Mouse (Mus musculus) embryonic facial prominence, embryonic 11.5 days (tissue): Measurements from ENCODE around the gene Zfp1. TPM values are rescaled to one million over a fixed set of nuclear protein-coding genes. Genes with fewer than 3 reads are reported as not detected.

Source experiments
- ATAC-seq: fragments of 200-750 bp; cut with Nextera tagmentation; replicated peaks from 2 replicates; pipeline ENCODE4 v1.8.0; 2017; ENCODE audit warnings: low read depth; ENCODE audit not compliant: insufficient number of reproducible peaks, low FRiP score, low TSS enrichment
- DNase-seq: peaks from one replicate; pipeline ENCODE4 v3.0.0-alpha.2; 2015; ENCODE audit warnings: low spot score
- H3K27ac ChIP-seq: fragments of 300-500 bp; sonication (generic); replicated peaks from 2 replicates; pipeline ENCODE4 v1.5.1; 2014; ENCODE audit warnings: mild to moderate bottlenecking, low read depth, low read length, control low read depth
- H3K27me3 ChIP-seq: fragments of 300-500 bp; sonication (generic); 2 replicates; pipeline ENCODE4 v1.6.1; 2014; ENCODE audit warnings: mild to moderate bottlenecking, low read length, moderate library complexity, mixed read lengths; ENCODE audit not compliant: control insufficient read depth, insufficient read depth
- H3K36me3 ChIP-seq: fragments of 300-500 bp; sonication (generic); replicated peaks from 2 replicates; pipeline ENCODE4 v1.6.1; 2014; ENCODE audit warnings: low read depth, mild to moderate bottlenecking, low read length, moderate library complexity, mixed read lengths; ENCODE audit not compliant: control insufficient read depth, insufficient read depth
- H3K4me1 ChIP-seq: fragments of 300-500 bp; sonication (generic); 2 replicates; pipeline ENCODE4 v1.6.1; 2014; ENCODE audit warnings: low read length, mixed read lengths; ENCODE audit not compliant: control insufficient read depth, insufficient read depth
- H3K4me2 ChIP-seq: fragments of 300-500 bp; sonication (generic); 2 replicates; pipeline ENCODE4 v1.6.1; 2014; ENCODE audit warnings: low read depth, mild to moderate bottlenecking, control low read depth, low read length, moderate library complexity
- H3K4me3 ChIP-seq: fragments of 300-500 bp; sonication (generic); 2 replicates; pipeline ENCODE4 v1.5.1; 2014; ENCODE audit warnings: low read depth, low read length, control low read depth
- H3K9ac ChIP-seq: fragments of 300-500 bp; sonication (generic); replicated peaks from 2 replicates; pipeline ENCODE4 v1.6.1; 2014; ENCODE audit warnings: mild to moderate bottlenecking, control low read depth, low read length
- H3K9me3 ChIP-seq: fragments of 300-500 bp; sonication (generic); replicated peaks from 2 replicates; pipeline ENCODE4 v1.6.1; 2016; ENCODE audit warnings: mild to moderate bottlenecking, low read length, inconsistent platforms, mixed read lengths; ENCODE audit not compliant: control insufficient read depth
- WGBS: fragments of 180-500 bp; shearing (Covaris S2); extraction: QIAGEN DNeasy Blood & Tissue Kit; methylation state at CpG from one replicate; pipeline ENCODE4 v1.1.7; 2014; 5-methylcytosine and 5-hydroxymethylcytosine counted together
- polyA plus RNA-seq: library from polyadenylated mRNA; unstranded; fragments of >200 nt; fragmentation: Nextera tagmentation; extraction: Ambion mirVana; gene quantifications from 2 replicates; pipeline ENCODE4 v1.2.1, GENCODE M21; 2014

The Zfp1 gene
- polyA plus RNA-seq, 1 experiment from 2014 or later = 26.9 TPM

GRCm38 (mm10) chr8:111682521-111682920 is 39.3 kb downstream of the Zfp1 start:
- 32% methylated on average over 9 of the region's 9 CpGs for WGBS
- no peaks in the 10 kb centered on the region for H3K27me3 ChIP-seq
- H3K9ac ChIP-seq = no peak overlapping the region
- ATAC-seq (no peak), DNase-seq (no peak)
- H3K4me2 ChIP-seq = no peak overlapping the region
- no peak overlapping the region for H3K27ac ChIP-seq
- no peaks in the 10 kb centered on the region for H3K36me3 ChIP-seq
- no peaks in the 10 kb centered on the region for H3K9me3 ChIP-seq
- H3K4me3 ChIP-seq = no peak overlapping the region
- H3K4me1 ChIP-seq = no peaks in the 10 kb centered on the region

GRCm38 (mm10) chr8:111686881-111687280 is 43.7 kb downstream of the Zfp1 start:
- DNase-seq (no peak), ATAC-seq (0 out of 2 replicates have a peak, but pooled peaks have one; percentile 48)
- H3K9ac ChIP-seq = no peak overlapping the region
- H3K4me2 ChIP-seq = no peak overlapping the region
- H3K4me3 ChIP-seq = no peak overlapping the region
- H3K27ac ChIP-seq = no peak overlapping the region
- H3K27me3 ChIP-seq = no peaks in the 10 kb centered on the region
- no peaks in the 10 kb centered on the region for H3K36me3 ChIP-seq
- H3K9me3 ChIP-seq = no peaks in the 10 kb centered on the region
- no peaks in the 10 kb centered on the region for H3K4me1 ChIP-seq
- 78% methylated on average over 13 of the region's 13 CpGs for WGBS

GRCm38 (mm10) chr8:111690960-111691445 is 47.8 kb downstream of the Zfp1 start, which contains the start of gene Ctrb1:
Gene Ctrb1, minus strand, starts transcription at chr8:111691010.
- WGBS = 88% methylated on average over 2 of the region's 2 CpGs
- no peak for DNase-seq

GRCm38 (mm10) chr8:111693261-111693741 is 50.1 kb downstream of the Zfp1 start:
- H3K9me3 ChIP-seq = no peaks in the 10 kb centered on the region
- DNase-seq (no peak), ATAC-seq (no peak)
- no peak overlapping the region for H3K9ac ChIP-seq
- 52% methylated on average over 6 of the region's 6 CpGs for WGBS
- H3K4me2 ChIP-seq = no peak overlapping the region
- H3K27me3 ChIP-seq = no peaks in the 10 kb centered on the region
- no peak overlapping the region for H3K27ac ChIP-seq
- H3K4me1 ChIP-seq = no peaks in the 10 kb centered on the region
- H3K36me3 ChIP-seq = no peaks in the 10 kb centered on the region
- no peak overlapping the region for H3K4me3 ChIP-seq

More at GRCm38 (mm10) chr8:111690960-111691445, 47.8 kb downstream of the Zfp1 start, which contains the start of gene Ctrb1:
- Histone ChIP-seq H3K9me3 (no peaks in the 10 kb centered on the region), H3K27me3 (no peaks in the 10 kb centered on the region), H3K36me3 (no peaks in the 10 kb centered on the region), H3K4me1 (no peaks in the 10 kb centered on the region), H3K4me3 (no peak within 1 kb of the TSS), H3K27ac (no peak within 1 kb of the TSS), H3K4me2 (no peak within 1 kb of the TSS), H3K9ac (no peak within 1 kb of the TSS)
- ATAC-seq = no peak

GRCm38 (mm10) chr8:111695441-111695840 is 52.2 kb downstream of the Zfp1 start:
- Histone ChIP-seq H3K27ac (no peak overlapping the region), H3K36me3 (no peaks in the 10 kb centered on the region), H3K4me1 (no peaks in the 10 kb centered on the region), H3K9ac (no peak overlapping the region), H3K4me2 (no peak overlapping the region), H3K4me3 (no peak overlapping the region), H3K9me3 (no peaks in the 10 kb centered on the region), H3K27me3 (no peaks in the 10 kb centered on the region)
- ATAC-seq (no peak), DNase-seq (no peak)
- WGBS = 61% methylated on average over 7 of the region's 7 CpGs

GRCm38 (mm10) chr8:111697655-111698054 is 54.5 kb downstream of the Zfp1 start:
- no peak overlapping the region for H3K27ac ChIP-seq
- H3K9ac ChIP-seq = no peak overlapping the region
- no peaks in the 10 kb centered on the region for H3K4me1 ChIP-seq
- no peak overlapping the region for H3K4me2 ChIP-seq
- H3K9me3 ChIP-seq = no peaks in the 10 kb centered on the region
- no peaks in the 10 kb centered on the region for H3K27me3 ChIP-seq
- DNase-seq (no peak), ATAC-seq (no peak)
- H3K36me3 ChIP-seq = no peaks in the 10 kb centered on the region
- no peak overlapping the region for H3K4me3 ChIP-seq
- 75% methylated on average over 10 of the region's 10 CpGs for WGBS

- DNase-seq = no peak
- no peak overlapping the region for H3K9ac ChIP-seq
- ATAC-seq = no peak
- H3K4me1 ChIP-seq = no peaks in the 10 kb centered on the region
- no peaks in the 10 kb centered on the region for H3K27me3 ChIP-seq
- WGBS = 21% methylated on average over 1 of the region's 1 CpGs
- no peaks in the 10 kb centered on the region for H3K36me3 ChIP-seq
- H3K4me2 ChIP-seq = no peak overlapping the region
- no peak overlapping the region for H3K4me3 ChIP-seq
- no peaks in the 10 kb centered on the region for H3K9me3 ChIP-seq
- no peak overlapping the region for H3K27ac ChIP-seq
Measured at GRCm38 (mm10) chr8:111699035-111699434, 55.8 kb downstream of the Zfp1 start.

- H3K9ac ChIP-seq = no peak overlapping the region
- H3K9me3 ChIP-seq = no peaks in the 10 kb centered on the region
- H3K4me1 ChIP-seq = no peaks in the 10 kb centered on the region
- ATAC-seq = no peak
- H3K36me3 ChIP-seq = no peaks in the 10 kb centered on the region
- no peak overlapping the region for H3K27ac ChIP-seq
- no peaks in the 10 kb centered on the region for H3K27me3 ChIP-seq
- no peak for DNase-seq
- no peak overlapping the region for H3K4me3 ChIP-seq
- H3K4me2 ChIP-seq = no peak overlapping the region
- WGBS = 81% methylated on average over 3 of the region's 3 CpGs
Measured at GRCm38 (mm10) chr8:111700201-111700600, 57.0 kb downstream of the Zfp1 start.
